Comparison of ENCODE assay signal across 17 mouse cellular contexts in the genomic region with DNA sequence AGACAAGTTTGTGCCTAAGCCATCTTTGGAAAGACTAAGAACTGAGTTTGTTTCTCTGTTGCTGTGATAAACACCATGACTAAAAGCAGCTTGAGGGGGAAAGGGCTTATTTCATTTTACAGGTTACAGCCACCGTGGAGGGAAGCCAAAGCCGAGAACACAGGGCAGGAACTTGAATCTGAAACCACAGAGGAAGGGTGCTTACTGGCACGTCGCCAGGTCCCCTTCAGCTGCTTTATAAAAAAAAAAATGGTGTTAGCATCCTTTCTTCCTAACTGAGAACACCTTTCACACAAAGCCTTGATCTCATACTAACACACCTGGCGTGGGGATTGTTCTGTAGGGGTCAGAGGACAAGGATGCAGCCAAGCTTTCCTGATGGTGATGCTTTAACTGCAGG. TPM values are rescaled to one million over a fixed set of nuclear protein-coding genes. Genes with fewer than 3 reads are reported as not detected.
DNase-seq lines count a peak whose midpoint lies in the region; ATAC-seq and TF ChIP-seq lines count a peak whose summit lies in the region.
"Had no signal": no experiment of that assay in that cellular context is flagged by ENCODE, and none has a peak within 500 bp of the region (broad histone marks: within the 10 kb centered on the region; RNA-seq: fewer than 3 reads in every experiment).

No protein-coding gene starts in this region.

- H3K27me3 ChIP-seq in E14TG2a.4 (ENCODE audit: insufficient read depth, low read length): no peaks in the 10 kb centered on the region
- no peaks in the 10 kb centered on the region for H3K27me3 ChIP-seq in hindbrain, embryonic 14.5 days (ENCODE audit: control insufficient read depth, insufficient read depth, low read length)
- no peaks in the 10 kb centered on the region for H3K27me3 ChIP-seq in midbrain, embryonic 14.5 days (ENCODE audit: control insufficient read depth, insufficient read depth, low read length)
- H3K27me3 ChIP-seq: heart, embryonic 15.5 days; lung, embryonic 15.5 days; neural tube, embryonic 12.5 days had no signal

- H3K27ac ChIP-seq in hindbrain, embryonic 14.5 days: no peak overlapping the region
- no peak overlapping the region for H3K27ac ChIP-seq in midbrain, embryonic 14.5 days (replicated peaks; ENCODE audit: low read depth, low read length)
- H3K27ac ChIP-seq: heart, embryonic 15.5 days; lung, embryonic 15.5 days; midbrain, embryonic 10.5 days; neural tube, embryonic 12.5 days had no signal

- peak; percentile 28 to 52 for DNase-seq in spleen, adult 18-20 months
- no peak for DNase-seq in spleen, postnatal 14 days (ENCODE audit: low spot score in 2 of 2)
- DNase-seq in thymus, postnatal 25 days: peak; percentile 79
- DNase-seq in hindbrain, embryonic 14.5 days (ENCODE audit: low spot score): no peak
- no peak for DNase-seq in embryo, embryonic 10 days (ENCODE audit: low spot score)
- no peak for DNase-seq in midbrain, embryonic 14.5 days
- DNase-seq: cerebellum, adult 11-12 months; forebrain, postnatal 0 days; layer of hippocampus, adult 9-11 months had no signal

- H3K4me2 ChIP-seq in hindbrain, embryonic 14.5 days (replicated peaks): no peak overlapping the region
- no peak overlapping the region for H3K4me2 ChIP-seq in midbrain, embryonic 14.5 days (ENCODE audit: low read length)
- H3K4me2 ChIP-seq: heart, embryonic 15.5 days; lung, embryonic 15.5 days; neural tube, embryonic 12.5 days had no signal

- peaks cover 10% of the 10 kb centered on the region for H3K9me3 ChIP-seq in E14TG2a.4 (ENCODE audit: low read length)
- peaks cover 10% of the 10 kb centered on the region; the same call in 1 of the 2 replicates for H3K9me3 ChIP-seq in hindbrain, embryonic 14.5 days (ENCODE audit: control insufficient read depth, low read length)
- no peaks in the 10 kb centered on the region for H3K9me3 ChIP-seq in midbrain, embryonic 14.5 days (ENCODE audit: control insufficient read depth, low read length)
- H3K9me3 ChIP-seq: heart, embryonic 15.5 days; lung, embryonic 15.5 days had no signal

- peaks cover 14% of the 10 kb centered on the region for H3K36me3 ChIP-seq in E14TG2a.4 (ENCODE audit: insufficient read depth, low read length)
- no peaks in the 10 kb centered on the region for H3K36me3 ChIP-seq in hindbrain, embryonic 14.5 days (replicated peaks; ENCODE audit: control insufficient read depth, insufficient read depth)
- no peaks in the 10 kb centered on the region for H3K36me3 ChIP-seq in midbrain, embryonic 14.5 days (ENCODE audit: control insufficient read depth, insufficient read depth, low read length)
- H3K36me3 ChIP-seq: heart, embryonic 15.5 days; lung, embryonic 15.5 days; midbrain, embryonic 10.5 days; neural tube, embryonic 12.5 days had no signal

- no peak overlapping the region for H3K9ac ChIP-seq in hindbrain, embryonic 14.5 days
- H3K9ac ChIP-seq in midbrain, embryonic 14.5 days (replicated peaks; ENCODE audit: low read length): no peak overlapping the region
- H3K9ac ChIP-seq: forebrain, postnatal 0 days; heart, embryonic 15.5 days; lung, embryonic 15.5 days; neural tube, embryonic 12.5 days had no signal

- no peak for TF ChIP-seq CTCF in E14TG2a.4 (conservative IDR thresholded peaks at IDR 0.05; ENCODE audit: low read length)

- peaks cover 98% of the 10 kb centered on the region for H3K4me1 ChIP-seq in E14TG2a.4 (replicated peaks; ENCODE audit: low read depth, low read length)
- H3K4me1 ChIP-seq in hindbrain, embryonic 14.5 days (replicated peaks; ENCODE audit: control insufficient read depth, insufficient read depth, low read length): no peaks in the 10 kb centered on the region
- no peaks in the 10 kb centered on the region for H3K4me1 ChIP-seq in midbrain, embryonic 14.5 days (ENCODE audit: control insufficient read depth, insufficient read depth, low read length)

- peak; percentile 80 for ATAC-seq in inflammation-experienced regulatory T-cells, adult 6 months
- no peak for ATAC-seq in hindbrain, embryonic 14.5 days (ENCODE audit: low FRiP score)
- no peak for ATAC-seq in midbrain, embryonic 14.5 days (ENCODE audit: low FRiP score, low TSS enrichment)
- ATAC-seq: forebrain, postnatal 0 days; hindbrain, embryonic 16.5 days had no signal

- H3K4me3 ChIP-seq in E14TG2a.4 (replicated peaks; ENCODE audit: low read length): peak overlapping the region; percentile 66
- no peak overlapping the region for H3K4me3 ChIP-seq in hindbrain, embryonic 14.5 days (replicated peaks; ENCODE audit: low read length)
- no peak overlapping the region for H3K4me3 ChIP-seq in midbrain, embryonic 14.5 days (replicated peaks; ENCODE audit: low read depth, low read length)
- H3K4me3 ChIP-seq: erythroblast, embryonic 14.5 days; heart, embryonic 15.5 days; lung, embryonic 15.5 days; midbrain, embryonic 10.5 days; neural tube, embryonic 12.5 days had no signal

- 88% methylated on average over 5 of the region's 5 CpGs for WGBS in hindbrain, embryonic 14.5 days
- WGBS in midbrain, embryonic 14.5 days: 82% methylated on average over 5 of the region's 5 CpGs

RNA-seq across cellular contexts. Expression of gene Tanc1, which starts 19.6 kb away (rescaled TPM):
- polyA plus RNA-seq in inflammation-experienced regulatory T-cells, adult 6 months (2017; shearing (Covaris generic)): 10 to 100 TPM in 1 of 3 experiments, 1 to 10 TPM in 2; 4.7 to 13.5 (median 9.6) TPM
- polyA plus RNA-seq in hindbrain, embryonic 14.5 days (2014; fragmentation: Nextera tagmentation; extraction: Ambion mirVana): 6.5 and 7.9 TPM in 2 replicates
- 2.0 and 5.5 TPM in 2 replicates for polyA plus RNA-seq in midbrain, embryonic 14.5 days (2014; fragmentation: Nextera tagmentation; extraction: Ambion mirVana)

Comparison
In these comparisons a context has a peak if more than half of its experiments do, and no peak if none do; other contexts are left out.
1. DNase-seq: peak in spleen, adult 18-20 months (2 of 2) and thymus, postnatal 25 days (single experiment); none in spleen, postnatal 14 days (0 of 2), hindbrain, embryonic 14.5 days (single experiment), embryo, embryonic 10 days (single experiment) and midbrain, embryonic 14.5 days (single experiment).